Mouse (Mus musculus) liver, embryonic 14.5 days (tissue): ENCODE measurements around the gene Rab3gap1.

ENCODE experiments used
- CTCF ChIP-seq: IDR thresholded peaks from 2 replicates; pipeline ENCODE4 v1.5.1; 2016; ENCODE audit warnings: antibody characterized with exemption, low read depth, control low read depth
- EP300 ChIP-seq: IDR thresholded peaks from 2 replicates; pipeline ENCODE4 v1.6.1; 2016; ENCODE audit warnings: antibody characterized with exemption, low read depth

GRCm38 (mm10) chr1:127961140-127961539 is 92.6 kb downstream of the Rab3gap1 start:
- TF ChIP-seq EP300 (no peak), CTCF (no peak)
